Mouse (Mus musculus): ENCODE data around the gene Ccdc181.
A peak's percentile ranks its signal among the peaks of the same experiment; 100 is the strongest.
"Not testable (repeated sequence)": the region's sequence is repeated elsewhere in the genome, so short reads cannot be mapped to it uniquely, and the experiment has no call there.

The Ccdc181 gene

DNA sequence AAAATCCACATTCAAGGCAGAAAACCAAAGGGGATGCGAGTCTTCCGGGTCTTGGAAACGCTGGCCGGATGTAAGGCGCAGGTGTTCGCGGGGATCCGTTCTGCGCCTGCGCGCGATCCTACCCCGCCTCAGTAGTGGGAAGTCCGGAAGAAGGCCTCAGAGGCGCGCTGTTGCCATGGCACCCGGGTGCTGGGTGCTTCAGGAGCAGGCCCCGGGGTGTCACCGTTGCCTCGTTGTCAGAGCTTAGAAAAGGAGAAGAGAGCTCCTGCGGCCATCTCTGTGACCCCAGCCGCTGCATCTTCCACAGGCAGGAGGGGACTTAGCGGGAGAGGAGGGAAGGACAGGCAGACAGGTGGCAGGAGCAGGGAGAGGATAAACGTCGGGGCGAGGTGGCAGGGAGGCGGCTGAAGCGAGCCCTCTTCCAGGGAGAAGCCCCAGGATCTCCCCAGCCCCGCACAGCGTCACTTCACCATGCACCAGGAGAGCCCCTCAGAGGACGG is at the start of gene Ccdc181:
Gene Ccdc181 (plus strand): TSS at position 131 of the 500 bp plus-strand sequence.
- peak; percentile 97 for DNase-seq (ENCODE audit: low read depth, low spot score)

DNA sequence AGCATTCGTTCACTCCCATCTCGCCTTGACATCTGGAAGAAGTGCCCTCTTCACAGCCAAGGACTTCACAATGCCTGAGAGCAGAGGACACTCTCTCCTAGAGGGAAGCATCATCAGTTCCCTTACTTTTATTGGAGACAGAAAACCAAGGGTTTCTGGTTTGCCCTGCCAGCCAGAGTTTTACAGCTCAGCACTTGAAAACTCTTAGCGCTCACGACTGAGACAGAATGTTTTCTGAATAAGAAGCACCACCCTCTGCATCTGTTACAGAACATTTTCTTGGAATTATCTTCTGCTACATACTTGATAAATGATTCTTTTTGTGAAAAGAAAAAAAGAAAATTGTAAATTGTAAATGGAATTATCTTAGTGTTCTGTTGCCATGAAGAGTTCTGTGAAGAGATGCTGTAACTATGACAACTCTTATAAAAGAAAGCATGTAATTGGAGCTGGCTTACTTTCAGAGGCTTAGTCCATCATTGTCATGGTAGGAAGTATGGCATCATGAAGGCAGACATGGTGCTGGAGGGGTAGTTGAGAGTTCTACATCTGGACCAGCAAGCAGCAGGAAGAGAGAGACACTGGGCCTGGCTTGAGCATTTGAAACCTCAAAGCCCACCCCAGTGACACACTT is 43.3 kb upstream of the Ccdc181 start:
- DNase-seq (ENCODE audit: low read depth, low spot score), result not testable (repeated sequence)

DNA sequence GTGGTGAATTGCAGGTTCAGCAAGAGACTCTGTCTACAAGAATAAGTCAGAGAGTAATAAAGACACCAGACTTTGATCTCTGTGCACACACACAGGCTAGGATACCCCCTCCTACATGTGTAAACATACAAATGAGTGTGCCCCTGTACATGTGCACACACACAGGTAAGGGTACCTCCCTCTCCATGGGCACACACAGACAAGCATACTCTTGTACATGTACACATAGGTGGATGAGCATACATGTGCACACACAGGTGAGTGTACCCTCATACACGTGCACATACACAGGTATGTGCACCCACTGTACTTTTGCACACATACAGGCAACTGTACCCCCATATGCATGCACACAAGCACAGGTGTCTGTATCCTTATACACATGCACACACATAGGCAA is 41.9 kb upstream of the Ccdc181 start:
- no peak for DNase-seq (ENCODE audit: low read depth, low spot score)

DNA sequence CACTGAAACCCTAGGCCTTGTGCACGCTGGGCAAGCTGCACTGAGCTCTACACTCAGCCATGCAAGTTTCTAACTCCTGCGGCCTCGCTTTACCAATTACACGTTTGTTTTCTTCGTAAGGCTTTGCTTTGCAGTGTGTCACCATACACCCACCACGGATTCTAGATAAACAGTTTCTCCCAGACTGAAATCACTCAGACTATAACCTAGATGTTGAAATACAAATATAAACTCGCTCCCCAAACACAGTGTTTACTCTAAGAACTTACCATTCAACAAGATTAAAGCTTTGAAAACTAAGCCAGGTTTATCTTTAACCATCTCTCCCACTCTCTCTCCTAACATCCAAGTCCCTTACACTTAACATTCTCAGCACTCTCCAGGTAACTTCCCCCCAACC is 40.3 kb upstream of the Ccdc181 start:
- no peak for DNase-seq (ENCODE audit: low read depth, low spot score)

DNA sequence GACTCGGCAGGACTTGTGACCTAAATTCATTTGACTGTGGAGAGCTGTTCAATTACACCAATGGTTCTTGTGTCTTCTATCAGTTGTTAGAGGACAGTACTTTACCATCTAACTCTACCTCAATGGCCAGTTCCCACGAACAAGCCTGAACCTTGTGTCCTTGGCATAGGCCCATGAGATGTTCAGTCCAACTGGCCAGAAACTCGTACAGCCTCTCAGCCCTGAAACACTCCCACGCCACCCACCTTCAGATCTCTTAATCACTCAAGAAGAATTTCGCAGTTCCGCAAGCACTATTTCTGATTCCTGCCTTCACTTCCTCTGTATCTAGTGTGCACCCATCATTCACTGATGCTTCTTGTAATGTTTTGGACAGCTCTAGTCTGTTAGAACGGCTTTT is 39.3 kb upstream of the Ccdc181 start:
- DNase-seq (ENCODE audit: low read depth, low spot score), result no peak

DNA sequence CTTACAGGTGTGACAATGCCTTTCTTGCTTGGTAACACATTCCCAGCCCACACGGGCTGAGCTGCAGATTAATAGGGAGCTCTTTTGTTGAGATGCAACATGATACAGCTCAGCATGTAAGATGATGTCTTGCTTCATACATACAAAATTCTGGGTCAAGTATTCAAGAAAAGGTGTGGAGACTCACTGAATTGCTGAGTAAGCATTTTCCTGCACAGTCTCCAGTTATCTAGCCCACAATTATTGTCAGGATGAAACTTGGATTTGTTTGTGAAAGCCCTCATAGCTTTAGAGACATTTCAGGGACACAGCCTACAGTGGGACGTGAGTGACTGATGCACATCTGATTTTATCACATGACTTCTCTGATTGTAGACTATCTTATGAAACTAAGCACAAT is 33.9 kb upstream of the Ccdc181 start:
- no peak for DNase-seq (ENCODE audit: low read depth, low spot score)

DNA sequence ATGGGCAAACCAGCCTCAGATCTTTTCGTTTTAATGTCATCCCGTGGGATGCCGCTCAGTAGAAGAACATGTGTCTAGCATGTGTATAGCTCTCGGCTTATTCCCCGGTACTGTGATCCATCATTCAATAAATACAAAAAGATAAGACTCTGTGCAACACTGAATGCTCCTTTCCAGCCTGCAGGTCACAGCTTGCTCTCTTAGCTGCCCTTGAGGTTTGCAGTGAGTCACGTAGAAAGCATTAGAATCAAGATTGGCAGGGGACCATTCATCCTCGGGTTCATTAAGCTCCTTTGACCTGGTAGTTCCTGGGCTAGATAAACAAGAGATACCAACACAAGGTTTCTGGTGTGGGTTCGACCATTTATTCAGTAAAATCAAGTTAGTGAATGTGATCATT is 32.6 kb upstream of the Ccdc181 start:
- DNase-seq (ENCODE audit: low read depth, low spot score), result no peak

DNA sequence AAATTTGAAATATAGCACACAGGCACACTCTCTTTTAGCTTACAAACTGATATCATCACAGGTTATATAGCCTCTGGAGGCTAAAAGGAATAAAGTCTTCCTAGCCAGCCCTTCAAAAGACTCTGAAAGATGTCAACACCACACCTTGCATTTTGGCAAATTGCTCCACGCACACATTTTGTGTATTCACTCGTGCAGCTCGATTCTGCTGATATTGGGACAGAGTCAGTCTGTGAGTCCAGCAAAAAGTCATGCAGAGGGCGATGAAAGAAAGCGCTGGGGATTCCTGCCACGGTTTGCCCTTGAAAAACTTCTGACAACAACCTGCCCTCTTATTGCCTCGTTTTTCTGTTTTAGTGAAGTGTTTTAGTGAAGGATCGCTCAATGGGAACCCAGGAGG is 27.9 kb upstream of the Ccdc181 start:
- DNase-seq (ENCODE audit: low read depth, low spot score), result no peak

DNA sequence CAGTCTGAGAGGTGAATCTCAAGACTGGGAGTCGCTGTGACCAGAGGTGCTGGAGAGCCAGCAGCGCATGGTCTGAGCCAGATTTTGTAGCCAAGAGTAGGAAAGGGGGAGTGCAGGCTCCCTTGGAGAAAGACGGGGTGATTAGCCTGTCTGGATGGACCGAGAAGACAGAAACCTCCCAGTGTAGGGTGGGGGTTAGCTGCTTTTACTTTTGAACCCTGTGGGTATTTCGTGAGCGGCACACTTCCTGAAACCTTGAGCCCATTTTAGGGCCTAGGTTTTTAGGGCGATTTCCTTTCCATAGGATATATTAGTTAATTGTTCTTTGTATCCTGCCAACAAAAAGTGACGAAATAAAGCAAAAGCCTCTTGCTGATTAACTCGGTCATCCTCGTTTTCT is 27.4 kb upstream of the Ccdc181 start:
- peak; percentile 28 for DNase-seq (ENCODE audit: low read depth, low spot score)

DNA sequence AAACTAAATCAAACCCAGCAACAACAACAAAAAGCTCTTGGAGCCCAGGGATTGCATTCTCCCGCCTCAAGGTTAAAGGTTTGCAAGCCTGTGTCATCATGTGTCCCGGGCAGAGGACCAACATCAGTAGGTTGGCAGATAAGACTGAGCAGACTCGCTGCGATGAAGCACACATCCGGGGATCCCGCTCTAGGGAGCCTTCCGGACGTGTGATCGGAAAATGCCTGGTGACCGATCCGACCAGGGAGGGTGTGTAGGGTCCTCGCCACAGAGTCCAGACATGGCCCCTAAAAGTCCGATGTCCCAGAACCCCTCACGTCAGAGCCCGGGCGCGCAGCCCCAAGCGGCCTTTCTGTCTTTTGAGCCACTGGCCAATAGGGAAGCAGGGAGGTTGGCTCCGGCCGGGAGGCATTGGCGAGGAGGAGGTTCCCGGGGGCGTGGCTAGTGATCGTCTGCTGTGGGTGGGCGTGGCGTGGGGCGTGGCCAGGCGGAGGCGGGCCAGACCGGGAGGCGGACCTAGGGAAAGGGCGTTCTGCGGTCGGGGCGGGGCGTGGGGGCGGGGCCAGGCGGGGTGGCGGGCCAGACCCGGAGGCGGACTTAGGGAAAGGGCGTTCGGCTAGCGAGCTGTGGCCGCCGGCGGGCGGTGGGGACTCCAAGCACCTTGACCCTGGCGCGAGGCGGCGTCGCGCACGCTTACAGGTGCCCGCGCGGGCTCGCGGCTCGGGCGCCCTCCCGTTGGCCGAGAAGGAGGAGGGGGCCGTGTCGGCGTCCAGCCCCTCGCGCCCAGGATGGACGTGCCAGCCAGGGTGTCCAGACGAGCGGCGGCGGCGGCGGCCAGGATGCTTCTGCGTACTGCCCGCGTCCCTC is 26.7 kb upstream of the Ccdc181 start, which contains the start of gene Slc19a2:
Gene Slc19a2 (plus strand): TSS at position 582 of the 867 bp plus-strand sequence.
- DNase-seq (ENCODE audit: low read depth, low spot score), result peak; percentile 99

DNA sequence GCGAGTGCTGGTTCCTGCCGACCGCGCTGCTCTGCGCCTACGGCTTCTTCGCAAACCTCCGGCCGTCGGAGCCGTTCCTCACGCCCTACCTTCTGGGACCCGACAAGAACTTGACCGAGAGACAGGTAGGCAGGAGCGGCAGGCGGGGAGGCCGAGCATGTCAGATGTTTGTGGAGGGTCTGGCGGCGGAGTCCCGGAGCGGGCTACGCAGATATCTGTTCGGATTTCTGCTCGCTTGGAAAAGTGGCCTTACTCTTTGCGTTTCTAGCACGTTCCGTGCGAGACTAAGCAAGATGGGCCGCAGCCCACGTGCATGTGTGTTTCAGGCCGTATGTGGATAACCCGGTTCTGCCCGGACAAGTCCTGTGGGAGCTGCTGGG is 26.1 kb upstream of the Ccdc181 start:
- no peak for DNase-seq (ENCODE audit: low read depth, low spot score)

DNA sequence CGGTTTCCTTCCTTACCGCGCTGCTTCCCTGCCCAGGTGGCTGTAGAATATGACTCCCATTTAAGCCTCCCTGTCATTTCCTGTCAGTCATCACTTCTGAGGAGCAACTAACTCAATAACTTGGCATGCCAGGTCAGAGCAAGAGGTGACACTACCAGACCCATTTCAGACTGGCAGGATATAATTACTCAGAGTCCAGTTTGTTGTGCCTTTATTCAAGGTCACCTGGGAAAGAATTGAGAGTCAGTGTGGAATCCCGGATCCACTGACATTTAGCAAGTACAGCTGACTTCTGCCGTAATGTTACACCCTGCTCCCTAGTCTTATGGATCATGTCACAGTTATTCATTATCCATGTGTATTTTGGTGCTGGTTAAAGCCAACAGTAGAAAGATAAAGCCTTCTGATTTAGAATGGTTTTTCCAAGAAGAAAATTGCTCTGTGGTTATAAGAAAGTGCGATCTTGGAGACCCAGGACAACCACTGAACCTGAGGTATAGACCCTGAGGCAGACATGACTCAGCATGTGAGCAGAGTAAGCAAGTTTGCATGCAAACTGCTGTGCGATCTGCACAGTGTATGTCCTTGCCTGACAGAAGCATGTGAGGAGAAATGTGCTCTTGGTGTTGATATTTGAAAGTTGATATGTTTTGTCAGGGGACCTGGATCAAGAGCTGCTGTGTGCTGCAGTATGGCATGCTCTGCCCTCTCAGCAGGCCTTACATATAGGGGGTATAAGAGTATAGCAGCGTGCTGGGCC is 24.8 kb upstream of the Ccdc181 start:
- peak; percentile 7 for DNase-seq (ENCODE audit: low read depth, low spot score)

DNA sequence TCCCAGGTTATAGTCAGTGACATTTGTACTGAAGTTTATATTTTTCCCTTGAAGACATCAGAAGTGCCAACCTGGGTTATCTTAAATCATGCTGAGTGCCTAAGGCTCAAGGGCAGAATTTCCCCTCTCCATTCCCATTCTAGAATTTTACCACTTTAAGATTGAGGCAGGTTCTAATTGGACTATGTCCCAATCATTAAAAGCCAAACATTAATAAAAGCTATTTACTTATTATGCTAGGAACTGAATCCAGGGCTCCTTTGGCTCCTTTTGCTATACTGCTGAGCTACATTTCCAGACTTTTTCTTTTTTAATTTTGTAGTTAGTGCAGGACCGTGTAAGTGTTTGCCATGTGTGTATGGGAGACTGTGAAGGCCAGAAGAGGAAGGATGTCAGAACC is 23.9 kb upstream of the Ccdc181 start:
- DNase-seq (ENCODE audit: low read depth, low spot score), result no peak

DNA sequence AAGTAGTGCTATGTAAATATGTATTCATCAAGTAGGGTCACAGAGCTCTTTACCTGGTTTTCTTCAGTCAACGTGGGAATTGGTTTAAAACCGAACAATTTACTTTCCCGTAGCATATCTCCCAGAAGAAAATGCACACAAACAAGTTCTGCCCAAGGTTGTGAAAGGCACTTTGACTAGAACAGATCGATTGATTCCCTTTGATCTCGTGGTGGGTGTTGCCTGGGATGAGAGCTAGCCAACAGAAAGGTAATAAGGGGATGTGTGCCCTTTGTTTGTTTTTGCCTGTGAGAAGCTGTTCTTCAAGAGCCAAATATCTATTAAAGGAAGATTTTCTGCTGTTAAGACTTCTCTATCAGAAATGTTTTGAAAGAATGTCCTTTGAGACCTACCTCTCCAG is 22.8 kb upstream of the Ccdc181 start:
- DNase-seq (ENCODE audit: low read depth, low spot score), result no peak

DNA sequence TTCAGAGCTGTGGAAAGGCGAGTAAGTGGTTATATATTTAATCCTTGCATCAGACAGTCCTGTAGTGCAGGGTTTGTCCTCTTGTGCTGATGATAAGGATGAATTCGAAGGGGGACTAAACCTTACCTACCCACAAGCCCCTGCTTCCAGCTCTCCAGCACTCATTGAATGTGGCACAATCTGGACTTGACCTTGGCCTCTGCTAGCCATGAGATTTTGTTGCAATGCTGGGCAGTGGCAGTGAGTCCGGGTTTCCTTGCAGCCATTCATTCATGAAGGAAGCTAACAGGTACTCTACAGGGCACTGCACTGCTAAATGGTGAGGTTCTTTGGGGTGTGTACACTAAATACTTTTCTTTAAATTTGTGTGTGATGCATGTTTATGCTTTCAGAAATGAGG is 20.5 kb upstream of the Ccdc181 start:
- DNase-seq (ENCODE audit: low read depth, low spot score), result no peak

DNA sequence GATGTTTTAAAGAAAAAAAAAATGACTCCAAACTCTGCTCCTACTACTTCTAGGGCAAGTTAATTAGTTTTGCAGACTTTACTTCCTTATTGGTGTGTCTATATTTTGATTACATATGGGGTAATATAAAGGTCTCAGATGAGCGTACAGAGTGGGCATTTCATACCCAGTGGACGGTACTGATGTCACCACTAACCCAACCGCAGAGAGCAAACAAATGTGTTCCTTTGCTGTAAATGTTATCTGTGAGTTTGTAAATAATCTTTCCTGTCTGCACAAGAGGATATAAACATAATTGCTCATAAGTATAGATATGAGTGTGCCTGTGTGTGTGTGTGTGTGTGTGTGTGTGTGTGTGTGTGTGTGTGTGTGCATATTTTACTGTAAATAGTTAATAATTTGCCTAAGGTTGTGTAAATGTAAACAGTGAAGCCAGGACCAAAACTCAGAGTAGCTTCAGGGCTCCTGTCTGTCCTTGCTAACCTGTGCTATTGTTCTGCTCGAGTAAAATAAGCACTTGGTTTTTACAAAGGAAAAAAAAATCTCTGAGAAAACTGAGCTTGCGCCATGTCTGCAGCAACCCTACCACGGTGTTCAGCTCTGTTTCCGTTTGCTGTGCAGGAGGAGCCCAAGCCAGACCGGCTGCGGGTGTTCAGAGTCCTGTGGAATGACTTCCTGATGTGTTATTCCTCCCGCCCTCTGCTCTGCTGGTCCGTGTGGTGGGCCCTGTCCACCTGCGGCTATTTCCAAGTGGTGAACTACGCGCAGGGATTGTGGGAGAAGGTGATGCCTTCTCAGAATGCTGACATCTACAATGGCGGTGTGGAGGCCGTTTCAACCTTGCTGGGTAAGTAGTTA is 15.0 kb upstream of the Ccdc181 start:
- DNase-seq (ENCODE audit: low read depth, low spot score), result no peak

DNA sequence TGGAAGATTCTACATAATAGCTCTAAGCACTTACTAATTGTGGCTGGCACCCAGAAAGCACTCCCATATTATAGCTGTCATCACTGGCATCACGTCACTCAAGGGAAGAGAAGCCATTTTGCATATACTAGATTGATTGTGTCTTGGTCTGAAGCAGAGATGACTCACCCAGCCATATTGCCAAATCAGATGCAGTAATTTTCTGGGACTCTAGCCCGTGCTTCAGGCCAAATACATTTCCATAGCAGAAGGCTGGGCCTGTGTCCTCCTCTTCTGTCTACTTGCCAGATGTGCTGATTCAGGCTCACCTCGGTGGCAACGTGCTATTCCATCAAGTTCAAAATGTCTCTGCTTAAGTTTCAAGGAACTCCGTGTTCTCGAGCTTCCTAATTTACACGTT is 13.8 kb upstream of the Ccdc181 start:
- DNase-seq (ENCODE audit: low read depth, low spot score), result no peak

DNA sequence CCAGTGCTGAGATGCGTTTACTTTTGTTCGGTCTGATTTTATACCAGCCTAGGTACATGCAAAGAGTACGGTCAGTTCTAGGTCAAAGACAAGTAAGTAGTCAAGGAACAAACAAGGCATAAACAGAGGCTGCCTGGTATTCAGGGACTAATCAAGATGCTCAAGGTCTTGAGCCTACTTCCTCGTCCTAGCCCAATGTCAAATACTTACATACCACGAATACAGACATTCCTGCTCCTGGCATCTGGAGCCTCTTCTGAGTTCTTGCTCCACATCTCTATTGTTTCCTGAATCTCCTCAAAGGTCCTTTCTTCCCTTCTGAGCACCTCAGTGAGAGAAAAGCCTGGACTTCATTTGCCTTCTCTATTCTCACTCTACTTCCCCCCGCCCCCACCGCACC is 4.4 kb upstream of the Ccdc181 start:
- no peak for DNase-seq (ENCODE audit: low read depth, low spot score)

DNA sequence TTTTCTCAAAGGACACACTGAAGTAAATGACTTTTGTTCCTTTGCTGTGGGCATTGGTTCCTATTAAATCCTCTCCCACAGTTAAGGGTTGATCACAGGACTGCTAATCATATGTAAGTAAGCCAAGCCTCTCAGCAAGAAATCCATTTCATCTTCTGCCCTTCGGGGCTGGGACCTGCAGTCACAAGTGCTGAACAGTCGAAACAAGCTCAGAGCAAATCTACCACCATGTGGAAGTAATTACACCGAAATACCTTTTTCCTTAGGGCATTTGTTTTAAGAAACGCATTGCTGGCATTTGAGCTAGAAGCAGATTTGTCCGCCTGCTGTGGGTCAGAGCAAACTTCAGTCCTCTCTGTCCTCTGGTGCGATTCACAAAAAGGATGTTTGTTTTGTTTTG is 1.7 kb upstream of the Ccdc181 start:
- no peak for DNase-seq (ENCODE audit: low read depth, low spot score)

DNA sequence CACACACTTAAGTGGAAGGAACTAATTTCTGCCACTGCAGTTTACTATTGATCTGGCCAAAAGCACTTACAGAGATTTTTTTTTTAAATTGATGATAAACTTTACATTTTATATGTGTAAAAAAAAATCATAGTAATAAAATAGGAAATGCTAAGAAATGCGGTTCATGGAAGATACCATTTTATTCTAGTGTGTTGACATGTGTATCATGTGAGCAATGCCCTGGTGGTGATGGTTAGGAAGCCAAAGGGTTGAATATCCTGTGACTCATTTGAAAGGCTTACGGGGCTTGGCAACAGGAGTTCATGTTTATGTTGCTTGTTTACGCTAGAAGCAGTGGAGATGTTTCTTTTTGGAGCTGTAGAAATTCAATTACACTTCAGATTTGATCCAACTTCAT is 1.2 kb downstream of the Ccdc181 start:
- no peak for DNase-seq (ENCODE audit: low read depth, low spot score)

DNA sequence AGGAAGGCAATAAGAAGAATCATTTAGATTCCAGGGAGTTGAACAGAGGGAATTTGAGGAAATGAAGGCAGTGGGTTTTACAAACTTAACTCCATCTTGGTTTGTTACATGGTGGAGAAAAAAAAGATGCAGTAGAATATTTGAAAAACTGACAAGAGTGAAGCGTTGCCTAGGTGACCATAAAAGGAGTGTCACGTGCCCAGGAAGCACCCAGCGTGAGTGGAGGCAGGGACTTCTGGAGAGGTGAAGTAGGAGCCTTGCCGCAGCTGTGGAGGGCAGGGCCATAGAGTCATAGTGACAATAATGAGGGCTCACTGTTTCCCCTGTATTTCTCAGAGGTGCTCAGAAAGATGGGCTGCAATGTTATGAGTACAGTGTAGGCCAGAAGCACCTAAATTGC is 3.9 kb downstream of the Ccdc181 start:
- DNase-seq (ENCODE audit: low read depth, low spot score), result peak; percentile 32
